In genomic region chr14:118236886-118237289, GRCm38 (mm10) we compare ENCODE assay signal across 8 mouse cellular contexts. TPM values are rescaled to one million over a fixed set of nuclear protein-coding genes. Genes with fewer than 3 reads are reported as not detected.
DNase-seq lines count a peak whose midpoint lies in the region; ATAC-seq and TF ChIP-seq lines count a peak whose summit lies in the region.

Sox21 (minus strand) TSS chr14:118237030.

- TF ChIP-seq CTCF in cortical plate, adult 2 months (IDR thresholded peaks at IDR 0.05; ENCODE audit: extremely low read depth, insufficient read depth, low read length): no peak
- no peak for TF ChIP-seq CTCF in lung, embryonic 14.5 days (IDR thresholded peaks at IDR 0.05; ENCODE audit: low read depth)

- 0% methylated on average over 33 of the region's 34 CpGs for WGBS in heart, embryonic 15.5 days
- 2% methylated on average over 34 of the region's 34 CpGs for WGBS in large intestine, adult 2 months
- WGBS in lung, embryonic 14.5 days: under 1% methylated on average over 31 of the region's 34 CpGs

- peak within 1 kb of the TSS; percentile 65 for H3K27ac ChIP-seq in cortical plate, adult 2 months (ENCODE audit: insufficient read depth, low read length)
- H3K27ac ChIP-seq in heart, embryonic 15.5 days: no peak within 1 kb of the TSS
- H3K27ac ChIP-seq in lung, embryonic 14.5 days (ENCODE audit: low read depth): peak within 1 kb of the TSS; percentile 50; the same call in 1 of the 2 replicates

- peaks cover 86% of the 10 kb centered on the region for H3K27me3 ChIP-seq in heart, embryonic 15.5 days
- peaks cover 78% of the 10 kb centered on the region for H3K27me3 ChIP-seq in lung, embryonic 14.5 days (ENCODE audit: insufficient read depth, low read length)

- no peaks in the 10 kb centered on the region for H3K4me1 ChIP-seq in cortical plate, adult 2 months (ENCODE audit: control insufficient read depth, insufficient read depth, low read length)
- peaks cover 30% of the 10 kb centered on the region for H3K4me1 ChIP-seq in heart, embryonic 15.5 days (replicated peaks)
- no peaks in the 10 kb centered on the region for H3K4me1 ChIP-seq in lung, embryonic 14.5 days (ENCODE audit: insufficient read depth)

- H3K36me3 ChIP-seq in heart, embryonic 15.5 days: no peaks in the 10 kb centered on the region
- H3K36me3 ChIP-seq in lung, embryonic 14.5 days (ENCODE audit: insufficient read depth): no peaks in the 10 kb centered on the region

- peak within 1 kb of the TSS; percentile 3; the same call in 1 of the 2 replicates for H3K9ac ChIP-seq in heart, embryonic 15.5 days
- H3K9ac ChIP-seq in lung, embryonic 14.5 days: peak within 1 kb of the TSS; percentile 36

- peak; percentile 62 for DNase-seq in retina, embryonic 14.5 days (ENCODE audit: low spot score)
- DNase-seq in retina, postnatal 1 day: no peak
- peak; percentile 73 for DNase-seq in large intestine, adult 2 months (ENCODE audit: low read depth, low spot score)
- DNase-seq in lung, embryonic 14.5 days: peak; percentile 69
- DNase-seq in right cerebral cortex, adult 18-20 months: peak; percentile 56

- peak; percentile 67 for TF ChIP-seq POLR2A in cortical plate, adult 2 months (IDR thresholded peaks at IDR 0.05; ENCODE audit: extremely low read depth, insufficient read depth, low read length)

- peak within 1 kb of the TSS; percentile 29 for H3K4me3 ChIP-seq in cortical plate, adult 2 months (ENCODE audit: insufficient read depth, low read length)
- peak within 1 kb of the TSS; percentile 53 for H3K4me3 ChIP-seq in heart, embryonic 15.5 days
- peak within 1 kb of the TSS; percentile 51 for H3K4me3 ChIP-seq in lung, embryonic 14.5 days (ENCODE audit: low read depth, low read length)

- H3K9me3 ChIP-seq in heart, embryonic 15.5 days (replicated peaks): no peaks in the 10 kb centered on the region
- no peaks in the 10 kb centered on the region for H3K9me3 ChIP-seq in lung, embryonic 14.5 days (ENCODE audit: low read depth, low read length)

- peak within 1 kb of the TSS; percentile 91 for H3K4me2 ChIP-seq in heart, embryonic 15.5 days
- H3K4me2 ChIP-seq in lung, embryonic 14.5 days: peak within 1 kb of the TSS; percentile 87

- peak; percentile 63 for ATAC-seq in heart, embryonic 15.5 days (replicated peaks; ENCODE audit: insufficient number of reproducible peaks, insufficient read depth, low FRiP score, low read depth)
- ATAC-seq in lung, embryonic 14.5 days (ENCODE audit: insufficient read depth): peak; percentile 87
- no peak for ATAC-seq in activated CD4-positive, CD25-positive, alpha-beta regulatory T cell, adult 4 months

RNA-seq across cellular contexts. Expression of gene Sox21, which starts in this region (rescaled TPM):
- polyA plus RNA-seq in cortical plate, adult 2 months (2012; rRNA removed): 8.5 and 9.6 TPM in 2 replicates
- polyA plus RNA-seq in heart, embryonic 15.5 days (2015; fragmentation: Nextera tagmentation; extraction: Ambion mirVana): 0.27 TPM in 1 of 2 replicates, not detected in the other
- polyA plus RNA-seq in large intestine, adult 2 months (2012; rRNA removed): 0.08 and 0.24 TPM in 2 replicates
- 1.2 and 1.4 TPM in 2 replicates for polyA plus RNA-seq in lung, embryonic 14.5 days (2014; fragmentation: Nextera tagmentation; extraction: Ambion mirVana)
- polyA plus RNA-seq in activated CD4-positive, CD25-positive, alpha-beta regulatory T cell, adult 4 months (2017; shearing (Covaris generic)): not detected

Comparison
In these comparisons a context has a peak if more than half of its experiments do, and no peak if none do; other contexts are left out.
1. Peak in ATAC-seq, H3K4me3 ChIP-seq, H3K9ac ChIP-seq and H3K4me2 ChIP-seq in heart, embryonic 15.5 days; RNA of the gene not detected or under 1 TPM.
2. Peak in DNase-seq in large intestine, adult 2 months; RNA of the gene not detected or under 1 TPM.